Mouse (Mus musculus) liver, embryonic 11.5 days (tissue): ENCODE measurements at regions not wholly inside any gene's neighbourhood (a gene's known extent, or its start where the extent isn't known, plus 50 kb on each side); places are given as distances from the start of the nearest gene placed in this dataset.

Experiments
- ATAC-seq: fragments of 200-750 bp; cut with Nextera tagmentation; replicated peaks from 2 replicates; pipeline ENCODE4 v1.8.0; 2017; ENCODE audit warnings: moderate number of reproducible peaks, mild to moderate bottlenecking, moderate TSS enrichment, moderate library complexity; ENCODE audit not compliant: low FRiP score
- DNase-seq: peaks from one replicate; pipeline ENCODE4 v3.0.0-alpha.2; 2017; ENCODE audit warnings: low spot score
- H3K27ac ChIP-seq: fragments of 300-500 bp; sonication (generic); 2 replicates; pipeline ENCODE4 v1.5.1; 2014; ENCODE audit warnings: mild to moderate bottlenecking, low read depth, low read length, control low read depth
- H3K27me3 ChIP-seq: fragments of 300-500 bp; sonication (generic); replicated peaks from 2 replicates; pipeline ENCODE4 v1.6.1; 2014; ENCODE audit warnings: low read length, mixed read lengths; ENCODE audit not compliant: control insufficient read depth, insufficient read depth
- H3K36me3 ChIP-seq: fragments of 300-500 bp; sonication (generic); 2 replicates; pipeline ENCODE4 v1.6.1; 2014; ENCODE audit warnings: mild to moderate bottlenecking, low read length, moderate library complexity, mixed read lengths; ENCODE audit not compliant: control insufficient read depth, insufficient read depth
- H3K4me1 ChIP-seq: fragments of 300-500 bp; sonication (generic); replicated peaks from 2 replicates; pipeline ENCODE4 v1.6.1; 2014; ENCODE audit warnings: low read length, mixed read lengths; ENCODE audit not compliant: control insufficient read depth, insufficient read depth
- H3K4me2 ChIP-seq: fragments of 300-500 bp; sonication (generic); 2 replicates; pipeline ENCODE4 v1.6.1; 2014; ENCODE audit warnings: mild to moderate bottlenecking, control low read depth, moderate library complexity
- H3K4me3 ChIP-seq: fragments of 300-500 bp; sonication (generic); 2 replicates; pipeline ENCODE4 v1.5.1; 2014; ENCODE audit warnings: low read depth, low read length, control low read depth
- H3K9ac ChIP-seq: fragments of 300-500 bp; sonication (generic); 2 replicates; pipeline ENCODE4 v1.6.1; 2014; ENCODE audit warnings: low read depth, low read length, control low read depth
- H3K9me3 ChIP-seq: fragments of 300-500 bp; sonication (generic); 2 replicates; pipeline ENCODE4 v1.6.1; 2016; ENCODE audit warnings: low read length, inconsistent platforms, mixed read lengths; ENCODE audit not compliant: control insufficient read depth
- WGBS: fragments of 180-500 bp; shearing (Covaris S2); extraction: QIAGEN DNeasy Blood & Tissue Kit; methylation state at CpG from one replicate; pipeline ENCODE4 v1.1.7; 2014; 5-methylcytosine and 5-hydroxymethylcytosine counted together

DNA sequence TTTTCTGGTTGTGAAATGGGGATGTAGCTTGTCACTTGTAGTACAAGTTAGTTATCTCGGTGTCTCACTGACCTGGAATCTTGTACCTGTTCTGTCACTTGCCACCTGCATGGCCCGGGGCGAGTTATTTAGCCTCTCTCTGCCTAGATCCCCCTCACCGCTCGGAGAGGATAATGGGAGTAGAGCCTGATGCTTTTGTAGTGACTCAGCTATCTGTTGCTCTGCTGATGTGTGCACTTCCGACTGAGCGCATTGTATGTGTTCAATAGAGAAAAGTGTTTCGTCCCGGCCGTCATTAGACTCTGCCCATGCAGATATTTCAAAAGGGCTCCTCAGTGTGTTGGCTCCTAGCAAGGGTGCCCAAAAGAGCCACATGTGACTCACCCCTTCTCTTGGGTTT is 170.3 kb downstream of the Sox9 start:
- DNase-seq = no peak
- no peak for ATAC-seq
- WGBS = 82% methylated on average over 10 of the region's 10 CpGs
- no peak overlapping the region for H3K4me2 ChIP-seq
- H3K4me1 ChIP-seq = no peaks in the 10 kb centered on the region
- no peaks in the 10 kb centered on the region for H3K9me3 ChIP-seq
- no peak overlapping the region for H3K27ac ChIP-seq
- H3K9ac ChIP-seq = no peak overlapping the region
- no peaks in the 10 kb centered on the region for H3K27me3 ChIP-seq
- no peak overlapping the region for H3K4me3 ChIP-seq
- H3K36me3 ChIP-seq = no peaks in the 10 kb centered on the region

DNA sequence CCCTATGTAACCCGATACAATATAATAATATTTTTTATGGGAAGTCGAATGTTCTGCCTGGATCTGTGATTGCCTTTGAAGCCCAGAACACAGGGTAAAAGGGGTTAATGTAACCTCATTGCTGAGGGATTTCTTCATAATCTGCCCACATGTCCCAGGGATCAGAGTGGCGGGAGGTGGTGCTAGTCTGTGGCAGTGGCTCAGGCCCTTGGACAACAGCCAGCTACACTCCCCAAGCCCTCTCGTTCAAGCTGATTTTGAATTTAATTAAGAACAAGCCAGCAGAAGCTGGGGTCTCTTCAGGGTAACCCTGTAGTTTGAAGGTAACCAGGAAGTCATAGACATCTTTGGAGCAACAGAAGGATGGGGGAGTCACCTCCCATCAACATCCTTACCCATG is 171.5 kb downstream of the Sox9 start:
- H3K9me3 ChIP-seq = no peaks in the 10 kb centered on the region
- H3K4me3 ChIP-seq = no peak overlapping the region
- H3K27me3 ChIP-seq = no peaks in the 10 kb centered on the region; the same call in 1 of the 2 replicates
- 62% methylated on average over 4 of the region's 4 CpGs for WGBS
- no peak overlapping the region for H3K9ac ChIP-seq
- H3K4me1 ChIP-seq = no peaks in the 10 kb centered on the region
- no peak overlapping the region for H3K4me2 ChIP-seq
- no peak for DNase-seq
- no peak overlapping the region for H3K27ac ChIP-seq
- H3K36me3 ChIP-seq = no peaks in the 10 kb centered on the region
- no peak for ATAC-seq

DNA sequence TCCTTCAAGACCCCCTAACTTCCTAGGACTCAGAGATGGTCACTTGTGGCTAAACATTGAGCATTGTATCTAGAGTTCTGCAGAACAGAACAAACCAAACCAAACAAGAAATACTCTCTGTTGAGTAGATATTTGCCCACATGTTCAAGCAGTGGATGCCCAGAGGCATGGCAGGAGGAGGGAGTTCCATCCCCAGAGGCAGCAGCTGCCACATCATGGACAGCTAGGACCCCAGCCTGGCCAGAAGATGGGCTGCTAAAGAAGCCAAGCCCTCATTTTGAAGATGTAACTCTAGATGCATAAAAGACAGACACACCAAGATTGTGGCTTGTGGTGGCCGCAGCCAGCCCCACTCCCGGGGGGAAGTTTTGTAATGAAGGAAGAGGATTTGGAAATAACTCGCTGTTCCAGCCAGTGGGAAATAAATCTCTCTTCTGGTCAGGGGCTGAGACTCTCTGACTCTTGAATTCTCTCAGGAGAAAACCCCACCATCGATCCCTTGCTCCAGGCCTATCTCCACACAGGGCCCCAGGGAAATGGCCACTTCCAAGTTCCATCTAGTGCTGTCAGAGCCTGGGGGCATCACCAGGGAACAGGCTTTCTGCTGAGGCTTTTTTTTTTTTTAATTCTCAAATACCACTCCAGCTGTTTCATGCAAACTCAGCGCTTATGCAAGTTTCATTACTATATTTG is 174.9 kb downstream of the Sox9 start:
- no peaks in the 10 kb centered on the region for H3K36me3 ChIP-seq
- no peaks in the 10 kb centered on the region for H3K4me1 ChIP-seq
- no peak for ATAC-seq
- no peak overlapping the region for H3K9ac ChIP-seq
- no peak overlapping the region for H3K27ac ChIP-seq
- no peak for DNase-seq
- H3K4me2 ChIP-seq = no peak overlapping the region
- no peaks in the 10 kb centered on the region for H3K9me3 ChIP-seq
- WGBS = 69% methylated on average over 5 of the region's 5 CpGs
- no peak overlapping the region for H3K4me3 ChIP-seq
- H3K27me3 ChIP-seq = no peaks in the 10 kb centered on the region; the same call in 1 of the 2 replicates

DNA sequence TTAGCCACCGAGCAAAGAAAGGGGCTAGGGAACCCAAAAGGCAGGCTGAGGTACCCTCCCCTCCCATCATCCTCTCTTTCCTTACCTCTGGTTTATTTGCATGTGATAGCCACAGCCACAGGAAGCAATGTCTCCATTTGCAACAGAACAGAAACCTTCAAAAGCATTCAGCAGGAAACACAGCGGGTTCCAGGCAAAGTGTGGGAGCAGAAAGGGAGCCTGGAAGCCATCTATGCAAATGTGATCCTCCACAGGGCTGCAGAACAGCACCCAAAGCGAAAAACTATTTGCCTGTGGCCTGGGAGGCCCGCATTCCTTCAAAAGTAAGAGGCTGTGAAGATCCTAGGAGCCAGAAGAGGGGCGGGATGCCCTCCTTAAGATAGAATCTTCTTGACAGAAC is 177.6 kb downstream of the Sox9 start:
- DNase-seq = no peak
- ATAC-seq = no peak
- Histone ChIP-seq H3K4me1 (no peaks in the 10 kb centered on the region), H3K9me3 (no peaks in the 10 kb centered on the region), H3K27me3 (no peaks in the 10 kb centered on the region; the same call in 1 of the 2 replicates), H3K4me3 (no peak overlapping the region), H3K36me3 (no peaks in the 10 kb centered on the region), H3K27ac (no peak overlapping the region), H3K4me2 (no peak overlapping the region), H3K9ac (no peak overlapping the region)
- WGBS = 9% methylated on average over 5 of the region's 5 CpGs

DNA sequence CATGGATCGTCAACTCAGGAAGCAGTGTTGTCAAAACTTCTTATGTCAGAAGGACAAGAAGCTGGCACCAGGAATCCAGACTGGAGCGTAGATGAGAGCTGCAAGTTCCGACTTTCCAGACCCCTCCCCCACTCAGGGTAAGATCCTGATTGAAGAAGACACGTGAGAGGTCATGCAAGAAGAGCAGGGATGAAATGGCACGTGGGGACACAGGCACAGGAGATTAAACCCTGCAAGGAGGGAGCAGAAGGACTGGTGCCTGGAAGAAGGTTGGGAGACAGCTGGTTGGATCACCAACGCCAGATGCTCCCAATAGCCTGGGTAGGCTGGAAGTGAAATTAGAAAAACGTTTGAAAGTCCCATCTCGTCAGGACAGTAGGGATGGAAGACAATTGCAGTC is 191.3 kb downstream of the Sox9 start:
- Histone ChIP-seq H3K4me1 (peaks cover 4% of the 10 kb centered on the region; the same call in 1 of the 2 replicates), H3K4me3 (no peak overlapping the region), H3K9ac (no peak overlapping the region), H3K27ac (no peak overlapping the region), H3K4me2 (no peak overlapping the region), H3K27me3 (peaks cover 9% of the 10 kb centered on the region), H3K36me3 (no peaks in the 10 kb centered on the region), H3K9me3 (no peaks in the 10 kb centered on the region)
- DNase-seq (no peak), ATAC-seq (no peak)
- 69% methylated on average over 8 of the region's 8 CpGs for WGBS

DNA sequence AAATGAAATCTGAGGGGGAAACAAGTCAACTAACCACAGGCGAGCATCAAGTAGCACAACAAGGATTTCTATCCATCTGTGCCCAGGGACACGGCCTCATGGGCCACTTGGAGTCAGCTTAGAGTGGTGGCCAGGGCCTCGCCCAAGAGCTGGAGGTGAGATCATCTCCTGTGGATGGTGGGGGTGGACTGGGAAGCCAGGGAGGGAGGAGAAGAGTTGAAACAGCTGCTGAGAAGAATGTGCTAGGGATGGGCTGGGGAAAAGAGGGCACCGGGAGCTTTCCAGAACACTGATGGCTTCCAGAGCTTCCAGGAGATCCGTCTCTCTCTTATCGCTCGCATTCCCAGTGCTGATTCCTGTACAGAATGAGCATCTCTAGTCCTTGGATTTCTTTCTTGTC is 192.9 kb downstream of the Sox9 start:
- Histone ChIP-seq H3K4me1 (peaks cover 4% of the 10 kb centered on the region; the same call in 1 of the 2 replicates), H3K27me3 (peaks cover 9% of the 10 kb centered on the region), H3K4me3 (no peak overlapping the region), H3K27ac (no peak overlapping the region), H3K36me3 (no peaks in the 10 kb centered on the region), H3K9ac (no peak overlapping the region), H3K4me2 (no peak overlapping the region), H3K9me3 (no peaks in the 10 kb centered on the region)
- 78% methylated on average over 7 of the region's 7 CpGs for WGBS
- no peak for ATAC-seq
- DNase-seq = no peak

DNA sequence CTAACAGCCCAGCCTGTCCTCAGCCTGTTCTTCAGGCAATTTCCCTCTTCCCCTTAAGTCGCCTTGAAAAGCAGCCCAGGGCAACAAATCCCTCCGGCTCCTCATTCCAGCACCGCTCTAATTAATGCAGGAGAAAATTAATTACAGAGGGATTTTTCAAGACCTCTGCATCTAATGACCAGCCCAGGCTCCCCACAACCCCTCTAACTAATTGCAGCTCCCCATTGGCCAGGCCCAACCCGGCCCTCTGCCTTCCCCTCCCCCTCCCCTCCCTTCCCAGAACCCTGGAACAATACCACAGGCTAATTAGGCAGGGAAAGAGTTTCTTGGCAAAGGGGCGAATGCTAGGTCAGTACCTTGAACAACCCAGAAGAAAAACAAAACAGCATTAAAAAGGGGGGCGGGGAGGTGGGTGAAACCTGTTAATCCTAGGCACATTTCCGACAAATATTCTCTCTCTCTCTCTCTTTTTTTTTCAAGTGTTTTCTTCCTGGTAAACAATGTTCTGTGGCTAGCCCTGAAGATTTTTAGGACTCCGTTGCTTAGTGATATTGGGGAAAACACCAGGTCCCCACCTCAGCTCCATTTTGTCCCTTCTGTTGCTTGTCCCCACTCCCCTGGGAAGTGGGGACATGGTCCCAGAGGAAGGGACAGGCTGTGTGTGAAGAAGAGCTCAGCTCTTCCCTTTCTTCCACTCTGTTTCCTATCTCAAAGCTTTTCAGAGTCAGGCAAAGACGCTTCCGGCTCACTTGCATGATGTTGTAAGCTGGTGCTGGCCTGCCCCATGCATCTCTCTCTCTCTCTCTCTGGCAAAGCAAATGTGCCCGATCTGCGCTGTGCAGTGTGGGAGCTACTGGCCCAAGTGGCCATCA is 195.1 kb downstream of the Sox9 start:
- Histone ChIP-seq H3K27ac (no peak overlapping the region), H3K36me3 (no peaks in the 10 kb centered on the region), H3K4me2 (no peak overlapping the region), H3K9me3 (no peaks in the 10 kb centered on the region), H3K4me1 (peaks cover 4% of the 10 kb centered on the region; the same call in 1 of the 2 replicates), H3K4me3 (no peak overlapping the region), H3K9ac (no peak overlapping the region), H3K27me3 (peaks cover 9% of the 10 kb centered on the region)
- ATAC-seq (no peak), DNase-seq (no peak)
- WGBS = 23% methylated on average over 12 of the region's 12 CpGs

DNA sequence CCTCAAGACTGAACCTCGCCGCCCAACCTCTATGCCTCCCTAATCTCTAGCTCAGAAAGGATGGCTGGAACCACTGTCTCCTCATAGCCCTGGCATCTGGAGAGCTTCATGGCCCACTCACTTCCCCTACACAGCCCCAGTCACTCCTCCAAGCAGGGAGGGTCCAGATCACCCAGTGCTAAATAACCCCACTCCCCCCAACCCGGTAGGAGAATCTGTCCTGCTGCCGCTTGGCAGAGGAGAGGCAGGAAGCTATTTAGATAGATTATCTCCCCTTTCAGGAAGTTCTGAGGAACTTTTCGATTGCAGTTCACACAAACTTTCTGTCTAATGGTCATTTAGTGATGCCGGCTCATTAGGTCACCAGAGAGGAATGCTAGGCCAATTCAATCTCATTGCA is 196.9 kb downstream of the Sox9 start:
- Histone ChIP-seq H3K4me3 (no peak overlapping the region), H3K36me3 (no peaks in the 10 kb centered on the region), H3K9me3 (no peaks in the 10 kb centered on the region), H3K4me1 (peaks cover 4% of the 10 kb centered on the region; the same call in 1 of the 2 replicates), H3K9ac (no peak overlapping the region), H3K27ac (no peak overlapping the region), H3K27me3 (peaks cover 9% of the 10 kb centered on the region), H3K4me2 (no peak overlapping the region)
- DNase-seq (no peak), ATAC-seq (peak; percentile 33; the same call in 1 of the 2 replicates)
- WGBS = 17% methylated on average over 6 of the region's 6 CpGs
